Mouse (Mus musculus) embryo, embryonic 10.5 days (tissue): ENCODE measurements at regions not wholly inside any gene's neighbourhood (a gene's known extent, or its start where the extent isn't known, plus 50 kb on each side); places are given as distances from the start of the nearest gene placed in this dataset.

Experiments used
- DNase-seq: peaks from one replicate; pipeline ENCODE4 v3.0.0-alpha.2; 2015; ENCODE audit warnings: low spot score

DNA sequence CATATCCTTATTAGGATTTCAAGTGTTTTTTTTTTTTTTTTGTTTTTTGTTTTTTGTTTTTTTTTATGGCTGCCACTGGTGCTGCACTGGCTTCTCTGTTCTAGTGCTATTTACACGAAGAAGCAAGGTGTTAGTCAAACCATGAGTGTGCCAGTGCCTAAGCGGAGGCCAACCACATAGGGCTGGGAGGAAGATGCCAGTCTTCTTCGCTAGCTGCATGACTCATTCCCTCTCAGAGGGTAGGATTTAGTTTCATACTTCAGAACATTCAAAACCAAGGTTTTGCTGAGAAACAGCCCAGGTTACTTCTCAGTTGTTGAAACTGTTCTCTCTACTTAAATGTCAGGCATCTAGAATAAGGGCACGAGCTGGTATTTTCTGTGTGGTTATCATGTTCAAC, 72.6 kb downstream of the Icos start:
- DNase-seq = no peak

DNA sequence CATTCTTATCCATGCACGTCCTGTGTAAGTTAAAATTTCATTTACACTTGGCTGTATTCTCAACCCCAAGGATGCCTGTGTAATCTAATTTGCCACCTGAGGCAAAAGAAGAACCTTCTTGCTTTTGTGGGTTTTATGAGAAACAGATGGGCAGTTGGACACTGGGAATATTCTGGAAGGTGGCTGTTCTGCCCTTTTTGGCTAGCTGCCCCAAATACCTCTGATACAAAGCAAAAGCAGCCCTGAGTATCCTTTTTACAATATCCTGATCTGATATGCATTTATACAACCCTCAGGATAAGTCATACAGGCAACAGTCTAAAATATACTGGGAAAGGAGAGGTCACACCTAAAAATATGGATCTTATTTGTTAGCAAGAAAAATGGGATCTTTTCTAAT, 75.9 kb downstream of the Icos start:
- no peak for DNase-seq

DNA sequence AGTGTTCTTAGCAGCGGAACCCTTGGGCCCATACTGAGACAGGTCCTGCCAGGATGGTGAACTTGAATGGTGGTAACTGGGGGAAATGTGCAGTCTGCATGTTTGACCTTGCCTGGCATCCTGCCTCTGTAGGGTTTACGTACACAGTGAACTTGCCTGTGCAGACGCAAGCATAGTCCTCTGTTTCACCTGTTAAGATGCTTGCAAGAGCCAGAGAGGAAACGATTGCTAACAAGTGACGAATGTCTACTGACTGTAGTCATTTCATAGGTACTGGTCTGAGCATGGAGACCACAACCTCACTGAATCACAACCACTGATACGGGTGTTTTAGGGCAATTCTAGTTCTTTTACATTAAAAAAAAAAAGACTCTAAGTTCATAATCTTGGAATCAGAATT, 76.7 kb downstream of the Icos start:
- DNase-seq = no peak

DNA sequence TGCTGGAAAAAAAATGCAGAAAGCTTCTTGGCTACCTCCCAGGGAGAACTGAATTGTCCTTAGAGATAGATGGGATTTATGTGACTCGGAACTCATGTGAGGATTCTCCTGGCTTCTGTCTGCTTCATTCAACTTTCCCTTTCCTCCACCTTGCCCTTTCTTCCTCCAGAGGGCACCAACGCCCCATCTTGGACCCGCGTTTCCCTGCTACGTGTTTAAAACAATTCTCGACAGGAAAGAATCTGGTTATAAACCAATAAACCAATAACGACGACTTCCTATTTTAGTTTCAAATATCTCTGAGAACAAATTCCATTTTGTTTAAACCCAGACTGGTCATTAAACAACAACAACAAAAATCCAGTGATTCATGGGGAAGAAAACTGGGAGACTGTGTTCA, 77.4 kb downstream of the Icos start:
- peak; percentile 85 for DNase-seq

DNA sequence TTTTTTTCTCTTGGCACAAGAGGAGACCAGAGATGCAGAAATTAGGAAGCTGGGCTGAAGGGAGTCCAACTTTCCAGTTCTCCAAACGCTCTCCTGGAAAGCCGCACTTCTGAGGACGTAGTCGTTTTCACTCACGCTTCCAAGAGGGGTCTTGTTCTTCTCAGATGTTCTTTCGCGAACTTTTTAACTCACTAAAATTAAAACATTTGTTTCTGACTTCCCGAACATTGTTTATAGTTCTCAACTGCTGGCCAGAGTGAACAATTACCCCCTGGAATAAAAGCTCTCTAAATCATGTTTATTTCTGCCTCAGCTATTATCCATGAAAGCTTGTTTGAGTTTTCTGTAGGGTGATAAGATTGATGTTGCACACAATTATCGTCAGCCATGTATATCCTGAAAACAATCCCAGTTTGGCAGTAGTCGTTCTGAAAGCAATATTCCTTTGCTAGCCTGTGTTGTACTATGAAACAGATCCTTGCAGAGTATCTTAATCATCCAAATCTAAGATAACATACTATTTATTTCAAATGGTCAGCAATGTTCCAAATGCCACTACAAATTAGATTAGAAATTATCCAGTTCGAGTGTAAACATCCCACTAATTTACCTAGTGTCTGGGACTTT, 82.3 kb downstream of the Icos start:
- DNase-seq = peak; percentile 14

DNA sequence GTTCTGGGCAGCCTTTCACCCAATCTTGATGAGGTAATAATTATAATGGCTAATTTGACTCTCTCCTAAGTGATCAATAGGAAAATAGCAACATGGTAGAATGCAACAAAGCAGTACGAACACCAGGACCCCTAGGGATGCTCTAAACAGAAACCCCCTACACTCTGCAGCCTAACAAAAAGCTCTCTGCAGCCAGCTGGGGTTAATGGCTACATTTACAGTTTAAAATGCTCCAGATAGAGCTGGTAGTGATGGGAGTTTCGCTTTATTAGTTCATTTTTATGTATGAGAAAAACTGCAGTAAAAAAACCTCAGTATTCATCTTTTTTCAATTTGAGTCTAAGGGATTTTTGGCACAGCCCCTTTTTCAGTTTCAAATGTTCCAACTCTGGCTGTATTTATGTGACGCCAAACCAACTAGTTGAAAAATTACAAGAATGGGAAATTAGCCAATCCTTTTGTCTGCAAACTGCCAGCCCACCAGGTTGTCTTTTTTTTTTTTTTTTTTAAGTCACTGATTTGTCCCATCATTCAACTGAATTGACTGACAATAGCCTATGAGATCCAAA, 84.2 kb downstream of the Icos start:
- no peak for DNase-seq

DNA sequence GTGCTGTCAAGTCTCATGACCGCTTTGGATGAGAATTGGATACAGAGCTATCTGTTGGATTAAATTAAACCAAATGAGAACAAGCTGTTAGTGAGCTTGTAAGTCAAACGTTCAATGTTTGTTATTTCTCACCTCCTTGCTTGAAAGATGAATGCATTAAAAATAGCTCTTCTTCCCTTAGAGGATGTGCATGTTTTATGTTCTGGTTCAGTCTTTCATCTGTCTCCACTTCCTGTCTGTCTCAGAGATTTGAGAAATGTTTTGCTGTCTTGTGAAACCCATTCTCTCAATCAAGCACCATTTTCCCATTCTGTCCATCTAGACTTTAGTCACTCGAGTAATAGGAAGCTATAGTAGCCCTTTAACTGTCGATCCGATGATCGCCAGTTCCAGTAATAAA, 90.4 kb downstream of the Icos start:
- no peak for DNase-seq

DNA sequence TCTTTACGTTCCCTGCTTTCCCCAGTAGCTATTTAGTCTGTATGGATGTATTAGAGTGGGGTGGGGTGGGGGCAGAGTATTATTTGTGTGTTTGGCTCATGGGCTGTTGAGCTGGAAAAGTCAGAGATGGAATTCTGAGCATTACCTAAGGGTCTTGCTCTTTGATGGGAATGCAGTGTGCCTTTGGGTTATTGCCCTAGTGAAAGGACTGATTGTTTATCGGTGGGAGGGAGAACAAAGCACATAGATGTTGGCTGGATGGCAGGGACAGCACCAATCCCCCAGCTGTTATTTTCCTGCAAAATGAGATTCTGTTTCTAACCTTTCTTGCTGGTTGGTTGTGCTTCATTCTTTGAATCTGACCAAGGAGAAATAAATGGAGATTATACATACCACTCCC, 96.4 kb downstream of the Icos start:
- DNase-seq = no peak

DNA sequence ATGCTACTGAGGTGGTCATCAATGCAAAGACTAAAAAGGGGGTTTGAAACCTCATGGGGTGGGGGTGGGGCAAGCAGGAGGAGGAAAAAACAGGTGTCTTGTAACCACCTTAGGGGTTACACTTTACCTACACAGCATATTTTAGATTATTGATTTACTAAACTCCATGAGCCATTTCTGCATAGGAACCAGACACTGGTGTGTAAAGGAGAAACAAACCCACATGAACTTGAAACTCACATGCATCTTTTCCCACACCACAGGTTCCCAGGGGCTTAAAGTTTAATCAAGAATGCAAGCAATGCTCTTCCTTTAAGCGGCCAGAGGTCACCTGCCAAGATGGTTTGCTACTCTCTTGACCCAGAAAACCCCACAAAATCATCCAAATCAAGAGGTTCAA, 97.6 kb downstream of the Icos start:
- DNase-seq = no peak

DNA sequence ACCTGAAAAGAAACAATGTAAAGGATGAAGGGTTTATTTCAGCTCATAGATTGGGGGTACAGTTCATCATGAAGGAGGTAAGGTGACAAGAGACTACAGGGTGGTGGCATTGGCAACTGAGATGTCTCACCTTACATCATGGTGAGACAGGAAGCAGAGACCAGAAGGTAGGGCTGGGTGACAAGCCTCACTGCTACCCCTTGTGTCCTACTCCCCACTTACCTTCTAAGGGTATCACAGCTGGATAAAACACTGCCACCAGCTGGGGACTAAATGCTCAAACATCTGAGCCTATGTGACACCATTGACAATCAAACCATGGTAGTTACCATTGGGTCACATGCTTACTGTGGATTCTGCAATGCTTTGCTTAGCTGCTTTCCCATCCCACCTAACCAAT, 107.0 kb downstream of the Icos start:
- DNase-seq = no peak

DNA sequence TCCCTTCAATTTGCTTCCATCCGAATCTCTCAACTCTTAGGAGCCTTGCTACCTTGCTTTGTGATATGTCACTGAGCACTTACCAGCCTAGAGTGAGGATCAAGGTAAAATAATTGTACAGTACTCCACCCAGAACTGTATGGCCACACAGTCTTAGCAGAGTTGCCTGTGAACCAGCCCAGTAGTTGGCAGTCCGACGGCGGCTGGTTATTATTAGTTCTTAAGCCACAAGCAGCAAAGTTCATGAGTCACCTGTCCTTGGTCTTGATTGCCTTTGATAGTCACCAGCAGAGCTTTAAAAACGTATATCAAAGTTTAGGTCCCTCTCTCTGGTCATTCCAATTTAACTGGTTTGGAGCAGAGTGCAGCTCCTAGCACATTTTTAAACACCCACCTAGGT, 109.1 kb downstream of the Icos start:
- DNase-seq = no peak

DNA sequence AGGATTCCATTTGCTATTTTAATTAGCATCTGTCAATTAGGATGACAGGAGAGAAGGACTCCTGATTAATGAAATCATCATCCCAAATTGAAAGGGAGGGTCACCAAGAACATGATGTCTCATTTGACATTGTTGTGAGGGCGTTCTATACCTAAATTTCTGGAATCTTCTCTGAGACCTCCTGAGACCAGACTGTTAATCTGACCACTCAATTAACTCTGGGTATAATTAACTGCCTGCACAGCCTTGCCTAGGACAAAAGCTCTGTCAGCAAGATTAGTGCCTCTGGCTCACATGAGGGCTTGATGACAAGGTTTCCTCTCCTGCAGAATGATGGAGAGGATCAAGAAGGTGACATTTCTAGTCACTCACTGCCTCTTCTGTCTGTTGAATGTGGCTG, 113.1 kb downstream of the Icos start:
- DNase-seq = no peak

DNA sequence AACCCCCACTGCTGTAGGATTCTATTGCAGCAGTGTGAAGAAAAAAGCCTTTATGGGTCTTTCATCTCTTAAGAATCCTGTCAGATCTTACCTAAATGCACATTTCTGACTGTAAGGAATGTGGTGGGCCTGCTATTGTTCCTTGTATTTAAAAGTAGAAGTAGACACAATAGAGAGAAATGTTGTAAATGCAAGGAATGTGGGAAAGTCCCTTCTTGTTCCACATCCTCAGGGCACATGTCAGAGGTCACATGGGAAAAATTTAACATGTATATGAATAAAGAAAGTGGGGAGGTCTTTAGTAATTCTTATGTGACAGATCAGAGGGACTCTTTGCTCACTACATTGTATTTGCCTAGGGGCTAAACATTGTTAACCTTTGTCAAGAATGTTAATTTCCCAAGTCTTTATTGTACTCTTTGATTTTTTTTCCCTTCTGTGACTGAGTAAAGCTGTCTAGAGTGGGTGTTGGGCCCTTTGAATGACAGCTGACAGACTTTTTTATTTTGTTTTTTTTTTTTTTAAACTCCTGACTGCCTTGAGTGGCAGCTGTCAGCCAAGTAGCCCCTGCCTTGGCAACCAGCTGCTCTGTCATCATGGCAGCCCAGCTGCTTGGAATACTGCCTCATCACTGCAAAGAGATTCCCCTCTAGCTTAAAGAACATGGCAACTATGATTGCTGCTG, 117.9 kb downstream of the Icos start:
- no peak for DNase-seq

DNA sequence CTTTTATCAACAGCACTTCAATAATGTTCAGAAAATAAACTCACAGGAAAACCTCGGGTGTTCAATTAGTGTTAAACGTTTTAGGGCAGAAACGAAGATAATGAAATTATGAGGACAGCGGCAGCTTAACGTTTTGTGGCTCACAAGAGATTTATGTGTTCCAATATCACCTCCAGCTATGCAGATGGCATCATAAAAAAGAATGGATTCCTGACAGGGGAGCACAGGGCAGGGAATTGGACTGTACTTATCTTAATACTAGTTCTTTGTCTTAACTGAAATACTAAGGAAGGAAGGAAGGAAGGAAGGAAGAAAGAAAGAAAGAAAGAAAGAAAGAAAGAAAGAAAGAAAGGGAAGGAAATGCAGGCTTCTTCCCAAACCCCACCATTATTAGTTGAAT, 121.6 kb downstream of the Icos start:
- DNase-seq = no peak

DNA sequence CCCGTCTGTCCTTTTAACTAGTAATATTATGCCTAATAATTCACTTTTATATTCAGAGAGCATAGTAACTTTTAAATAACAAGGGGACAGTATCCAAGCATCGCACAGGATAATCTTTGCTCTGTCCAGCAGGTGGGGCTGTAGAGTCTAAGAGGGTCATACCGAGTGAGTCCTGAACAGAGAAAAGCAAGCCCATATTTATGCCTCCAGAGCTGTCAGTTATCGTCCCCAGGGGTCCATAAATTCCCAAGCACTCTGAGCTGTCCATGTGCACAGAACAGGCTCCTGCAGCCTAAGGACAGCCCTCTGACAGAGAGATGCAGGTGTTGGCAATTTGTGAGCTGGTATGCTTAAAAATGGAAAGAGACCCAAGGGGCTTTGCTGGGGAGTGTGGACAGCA, 124.0 kb downstream of the Icos start:
- peak; percentile 73 for DNase-seq

DNA sequence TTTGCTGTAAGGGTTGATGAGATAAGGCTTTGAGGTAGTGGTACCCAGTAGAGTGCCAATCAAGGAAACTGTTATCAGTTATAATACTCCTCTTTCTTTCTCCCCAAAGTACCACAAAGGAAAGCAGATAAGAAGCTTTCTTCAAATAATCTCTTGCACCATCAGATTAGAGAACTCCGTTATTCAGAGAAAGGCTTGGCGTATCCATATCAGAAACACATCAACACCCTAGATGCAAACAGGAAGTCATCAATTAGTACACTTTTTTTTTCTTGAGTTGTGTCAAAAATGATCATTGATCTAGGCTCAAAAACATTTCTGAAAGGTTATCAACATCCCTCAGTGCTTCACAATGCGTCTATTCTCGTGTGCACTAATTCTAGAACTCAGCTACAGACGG, 124.6 kb downstream of the Icos start:
- DNase-seq = no peak

DNA sequence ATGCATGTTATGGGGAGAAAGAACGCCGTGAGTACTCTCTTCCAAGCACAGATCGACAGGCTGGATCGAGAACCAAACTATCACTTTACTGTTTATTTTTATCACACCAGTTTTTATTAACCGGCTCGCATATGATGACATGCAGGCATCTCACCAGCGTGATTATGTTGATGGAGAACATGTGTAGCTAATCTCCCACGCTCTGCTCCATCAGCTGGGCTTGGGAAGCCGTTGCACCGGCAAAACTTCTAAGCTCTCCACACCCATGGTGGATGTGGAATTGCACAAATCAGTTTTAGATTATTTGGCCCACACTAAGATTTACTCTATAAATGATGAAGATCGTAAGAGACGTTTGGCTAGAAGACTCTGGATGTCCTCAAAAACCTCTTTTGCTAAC, 125.9 kb downstream of the Icos start:
- DNase-seq = no peak

DNA sequence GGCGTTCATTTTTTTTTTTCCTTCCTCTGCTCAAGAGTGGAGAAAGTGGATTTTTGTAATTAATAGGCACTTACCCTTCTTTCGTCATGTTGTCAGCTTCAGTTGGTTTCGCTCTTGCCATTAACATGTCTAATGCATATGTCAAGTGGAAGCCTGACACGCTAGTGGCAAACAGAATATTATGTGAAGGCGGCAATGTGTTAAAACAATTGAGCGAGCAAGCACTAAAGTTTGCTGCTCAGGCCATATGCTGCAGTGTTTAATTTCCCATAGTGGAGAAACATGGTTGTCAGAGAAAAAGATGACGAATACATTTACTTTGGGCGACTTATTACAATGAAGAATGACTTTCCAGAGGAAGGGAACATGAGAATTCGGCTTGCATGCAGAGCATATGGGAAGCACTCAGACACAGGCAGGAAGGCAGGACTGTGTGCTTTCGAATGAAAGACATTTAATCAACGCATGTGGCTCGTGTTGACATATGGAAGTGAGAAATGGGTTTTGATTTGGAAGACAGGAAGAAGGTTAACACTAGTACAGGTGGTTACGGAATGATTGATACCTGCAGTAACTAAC, 134.1 kb downstream of the Icos start:
- DNase-seq = no peak

DNA sequence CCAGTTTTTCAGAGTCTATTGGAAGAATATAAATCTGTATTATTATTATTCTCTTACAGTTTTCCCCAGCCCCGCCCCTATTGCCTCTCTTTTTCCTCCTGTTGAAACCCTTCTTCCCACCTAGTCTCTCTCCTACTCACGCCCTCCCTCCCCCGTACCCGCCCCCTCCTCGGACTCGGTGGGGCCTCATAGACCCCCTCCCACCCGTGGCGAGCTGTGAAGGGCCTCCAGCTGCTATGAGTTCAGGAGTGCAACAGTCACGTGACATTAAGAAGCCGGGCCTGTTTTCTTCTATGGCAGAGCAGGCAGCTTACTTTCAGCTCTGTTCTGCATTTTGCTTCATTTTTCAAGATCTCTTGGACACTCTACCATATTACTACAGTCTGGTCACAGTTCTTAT, 139.8 kb downstream of the Icos start:
- DNase-seq = no peak

DNA sequence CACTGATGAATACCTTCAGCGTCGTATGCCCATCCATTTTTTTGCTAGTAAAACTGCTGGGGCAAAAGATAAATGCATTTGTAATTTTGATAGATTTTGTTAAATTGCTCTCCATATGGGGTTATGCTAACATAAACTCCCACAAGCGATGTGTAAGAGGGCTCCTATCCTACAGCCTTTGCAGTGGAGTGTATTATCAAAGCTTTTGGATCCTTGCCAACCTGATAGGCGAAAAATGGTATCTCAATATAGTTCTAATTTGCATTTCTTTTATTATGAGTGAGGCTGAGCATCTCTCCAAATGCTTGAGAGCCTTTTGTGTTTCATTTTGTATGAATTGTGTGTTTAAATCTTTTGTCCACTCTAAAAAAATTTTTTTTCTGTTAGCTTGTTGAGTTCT, 140.3 kb downstream of the Icos start:
- DNase-seq = no peak

DNA sequence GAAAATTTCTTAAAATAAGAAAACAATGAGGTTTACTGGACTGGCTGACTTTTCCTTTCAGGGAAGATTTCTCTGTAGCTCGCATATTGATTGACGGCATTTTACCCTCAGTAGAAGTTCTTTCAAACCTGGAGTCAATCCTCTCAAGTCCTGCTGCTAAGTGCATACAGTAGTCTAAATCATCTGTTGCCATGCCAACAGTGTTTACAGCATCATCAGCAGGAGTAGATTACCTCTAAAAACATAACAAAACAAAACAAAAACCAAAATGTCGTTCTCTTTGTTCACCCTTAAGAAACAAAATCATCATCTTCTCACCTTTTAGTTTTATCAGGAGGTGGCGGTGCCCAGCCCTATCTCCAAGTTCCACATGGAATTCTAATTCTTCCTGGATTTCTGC, 143.8 kb downstream of the Icos start:
- no peak for DNase-seq

DNA sequence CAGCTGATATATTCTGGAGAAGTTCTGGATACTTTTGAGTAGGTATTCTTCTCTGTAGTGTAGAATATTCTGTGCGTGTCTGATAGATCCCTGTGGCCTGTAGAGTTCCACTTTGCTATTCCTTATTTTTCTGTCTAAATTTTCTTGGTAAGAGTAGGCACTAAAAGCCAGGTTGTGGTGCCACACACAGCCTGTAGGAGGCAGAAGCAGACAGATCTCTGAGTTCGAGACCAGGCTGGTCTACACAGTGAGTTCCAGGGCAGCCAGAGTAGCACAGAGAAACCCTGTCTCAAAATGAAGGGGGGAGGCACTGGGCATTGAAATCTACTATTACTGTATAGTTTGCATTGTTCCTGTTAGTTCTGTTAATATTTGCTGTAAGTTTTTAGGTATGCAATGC, 147.4 kb downstream of the Icos start:
- DNase-seq = no peak
